Mouse (Mus musculus) splenic B cell, adult 2 months (primary cell): ENCODE results near the gene Unc5c.

Source experiments
- DNase-seq: peaks from one replicate; pipeline ENCODE4 v3.0.0-alpha.2; 2011; ENCODE audit warnings: low read depth, low spot score
- H3K27me3 ChIP-seq: 2 replicates; pipeline ENCODE4 v1.6.1; 2012; ENCODE audit warnings: mild to moderate bottlenecking, low read length, moderate library complexity, mixed read lengths; ENCODE audit not compliant: control insufficient read depth, poor library complexity, insufficient read depth, severe bottlenecking
- H3K36me3 ChIP-seq: 2 replicates; pipeline ENCODE4 v1.6.1; 2012; ENCODE audit warnings: mild to moderate bottlenecking, low read length, moderate library complexity, mixed read lengths; ENCODE audit not compliant: control insufficient read depth, poor library complexity, insufficient read depth, severe bottlenecking

Unc5c gene

GRCm38 (mm10) chr3:141884190-141884589, 419.2 kb downstream of the Unc5c start:
- H3K27me3 ChIP-seq: no peaks in the 10 kb centered on the region
- no peaks in the 10 kb centered on the region for H3K36me3 ChIP-seq
- no peak for DNase-seq
